Mouse (Mus musculus) brown adipose tissue, adult 24 weeks (tissue): ENCODE data around the gene Afdn. TPM values are rescaled to one million over a fixed set of nuclear protein-coding genes. Genes with fewer than 3 reads are reported as not detected.
A peak's percentile ranks its signal among the peaks of the same experiment; 100 is the strongest.

ENCODE experiments used
- H3K27ac ChIP-seq: fragments of 200-500 bp; replicated peaks from 2 replicates; pipeline ENCODE4 v1.5.1; 2012; ENCODE audit warnings: low read depth, mild to moderate bottlenecking, low read length
- H3K4me1 ChIP-seq: fragments of 200-500 bp; 2 replicates; pipeline ENCODE4 v1.6.1; 2012; ENCODE audit warnings: low read length, mixed read lengths; ENCODE audit not compliant: control insufficient read depth, insufficient read depth, insufficient read length
- H3K4me3 ChIP-seq: fragments of 200-500 bp; 2 replicates; pipeline ENCODE4 v1.5.1; 2012; ENCODE audit warnings: low read depth, mild to moderate bottlenecking, low read length, moderate library complexity; ENCODE audit not compliant: insufficient read depth
- polyA plus RNA-seq: library from polyadenylated mRNA; stranded (reverse); fragments of >200 nt; gene quantifications from 2 replicates; pipeline ENCODE4 v1.2.4, GENCODE M21; 2012; ENCODE audit not compliant: missing spikeins, insufficient read depth, insufficient read length

The Afdn gene
- 28.9 and 74.8 TPM in 2 replicates for polyA plus RNA-seq

- Histone ChIP-seq H3K4me1 (no peaks in the 10 kb centered on the region), H3K27ac (peak within 1 kb of the TSS; percentile 90), H3K4me3 (peak within 1 kb of the TSS; percentile 93)
Observed at GRCm38 (mm10) chr17:13759853-13760627, at the start of gene Afdn. Gene Afdn (plus strand): TSS chr17:13760539.

GRCm38 (mm10) chr17:13711173-13711572 is 49.2 kb upstream of the Afdn start:
- no peak overlapping the region for H3K4me3 ChIP-seq
- H3K4me1 ChIP-seq, result peaks cover 12% of the 10 kb centered on the region

GRCm38 (mm10) chr17:13712116-13712515 is 48.2 kb upstream of the Afdn start:
- H3K4me1 ChIP-seq, result peaks cover 12% of the 10 kb centered on the region
- H3K27ac ChIP-seq, result no peak overlapping the region
- no peak overlapping the region for H3K4me3 ChIP-seq

More at GRCm38 (mm10) chr17:13711173-13711572, 49.2 kb upstream of the Afdn start:
- no peak overlapping the region for H3K27ac ChIP-seq

GRCm38 (mm10) chr17:13712518-13712917 is 47.8 kb upstream of the Afdn start:
- peaks cover 12% of the 10 kb centered on the region for H3K4me1 ChIP-seq
- no peak overlapping the region for H3K27ac ChIP-seq
- H3K4me3 ChIP-seq, result no peak overlapping the region

- Histone ChIP-seq H3K4me1 (peaks cover 12% of the 10 kb centered on the region), H3K27ac (peak overlapping the region; percentile 51), H3K4me3 (no peak overlapping the region)
Observed at GRCm38 (mm10) chr17:13714128-13714527, 46.2 kb upstream of the Afdn start.

- Histone ChIP-seq H3K4me1 (peaks cover 12% of the 10 kb centered on the region), H3K27ac (peak overlapping the region; percentile 51), H3K4me3 (no peak overlapping the region)
Observed at GRCm38 (mm10) chr17:13714654-13715053, 45.7 kb upstream of the Afdn start.

- no peak overlapping the region for H3K4me3 ChIP-seq
- peaks cover 12% of the 10 kb centered on the region for H3K4me1 ChIP-seq
- no peak overlapping the region for H3K27ac ChIP-seq
Observed at GRCm38 (mm10) chr17:13715511-13715910, 44.8 kb upstream of the Afdn start.

GRCm38 (mm10) chr17:13716336-13716735 is 44.0 kb upstream of the Afdn start:
- H3K4me3 ChIP-seq, result no peak overlapping the region
- no peak overlapping the region for H3K27ac ChIP-seq

GRCm38 (mm10) chr17:13717428-13717827 is 42.9 kb upstream of the Afdn start:
- Histone ChIP-seq H3K4me3 (no peak overlapping the region), H3K4me1 (peaks cover 11% of the 10 kb centered on the region), H3K27ac (no peak overlapping the region)

More at GRCm38 (mm10) chr17:13716336-13716735, 44.0 kb upstream of the Afdn start:
- H3K4me1 ChIP-seq, result peaks cover 13% of the 10 kb centered on the region

GRCm38 (mm10) chr17:13720187-13720586 is 40.2 kb upstream of the Afdn start:
- Histone ChIP-seq H3K4me3 (no peak overlapping the region), H3K27ac (no peak overlapping the region), H3K4me1 (0 out of 2 replicates have a peak, but pooled peaks cover 2% of the 10 kb centered on the region)

GRCm38 (mm10) chr17:13721372-13721771 is 39.0 kb upstream of the Afdn start:
- 0 out of 2 replicates have a peak, but pooled peaks cover 2% of the 10 kb centered on the region for H3K4me1 ChIP-seq
- H3K4me3 ChIP-seq, result no peak overlapping the region
- H3K27ac ChIP-seq, result no peak overlapping the region

GRCm38 (mm10) chr17:13722434-13722833 is 37.9 kb upstream of the Afdn start:
- Histone ChIP-seq H3K4me1 (0 out of 2 replicates have a peak, but pooled peaks cover 2% of the 10 kb centered on the region), H3K27ac (no peak overlapping the region), H3K4me3 (no peak overlapping the region)

- H3K27ac ChIP-seq, result no peak overlapping the region
- H3K4me3 ChIP-seq, result no peak overlapping the region
- 0 out of 2 replicates have a peak, but pooled peaks cover 2% of the 10 kb centered on the region for H3K4me1 ChIP-seq
Observed at GRCm38 (mm10) chr17:13725004-13725550, 35.3 kb upstream of the Afdn start.

GRCm38 (mm10) chr17:13726832-13727355 is 33.4 kb upstream of the Afdn start:
- H3K27ac ChIP-seq, result no peak overlapping the region
- no peak overlapping the region for H3K4me3 ChIP-seq
- H3K4me1 ChIP-seq, result peaks cover 4% of the 10 kb centered on the region

- Histone ChIP-seq H3K27ac (no peak overlapping the region), H3K4me1 (peaks cover 4% of the 10 kb centered on the region), H3K4me3 (no peak overlapping the region)
Observed at GRCm38 (mm10) chr17:13730980-13731726, 29.2 kb upstream of the Afdn start.
